Mouse (Mus musculus) liver, embryonic 12.5 days (tissue): ENCODE measurements around the gene Kif1c. TPM values are rescaled to one million over a fixed set of nuclear protein-coding genes. Genes with fewer than 3 reads are reported as not detected.

Experiments used
- ATAC-seq: fragments of 200-750 bp; cut with Nextera tagmentation; 2 replicates; pipeline ENCODE4 v1.8.0; 2017; ENCODE audit warnings: moderate number of reproducible peaks, mild to moderate bottlenecking, moderate library complexity
- H3K27ac ChIP-seq: fragments of 300-500 bp; sonication (generic); 2 replicates; pipeline ENCODE4 v1.5.1; 2016; ENCODE audit warnings: mild to moderate bottlenecking
- H3K27me3 ChIP-seq: fragments of 300-500 bp; sonication (generic); replicated peaks from 2 replicates; pipeline ENCODE4 v1.6.1; 2016; ENCODE audit warnings: mild to moderate bottlenecking, moderate library complexity
- H3K36me3 ChIP-seq: fragments of 300-500 bp; sonication (generic); 2 replicates; pipeline ENCODE4 v1.6.1; 2016; ENCODE audit warnings: mild to moderate bottlenecking, moderate library complexity
- H3K4me1 ChIP-seq: fragments of 300-500 bp; sonication (generic); 2 replicates; pipeline ENCODE4 v1.6.1; 2016
- H3K4me2 ChIP-seq: fragments of 300-500 bp; sonication (generic); 2 replicates; pipeline ENCODE4 v1.6.1; 2016; ENCODE audit warnings: mild to moderate bottlenecking, moderate library complexity
- H3K4me3 ChIP-seq: fragments of 300-500 bp; sonication (generic); 2 replicates; pipeline ENCODE4 v1.5.1; 2016; ENCODE audit warnings: mild to moderate bottlenecking, moderate library complexity
- H3K9ac ChIP-seq: fragments of 300-500 bp; sonication (generic); 2 replicates; pipeline ENCODE4 v1.6.1; 2016; ENCODE audit warnings: mild to moderate bottlenecking, moderate library complexity
- H3K9me3 ChIP-seq: fragments of 300-500 bp; sonication (generic); replicated peaks from 2 replicates; pipeline ENCODE4 v1.6.1; 2016; ENCODE audit warnings: mild to moderate bottlenecking, moderate library complexity
- WGBS: fragments of 180-500 bp; shearing (Covaris S2); methylation state at CpG from one replicate; pipeline ENCODE4 v1.1.7; 2016; ENCODE audit not compliant: insufficient replicate concordance; 5-methylcytosine and 5-hydroxymethylcytosine counted together
- polyA plus RNA-seq: library from polyadenylated mRNA; unstranded; fragments of >200 nt; fragmentation: Nextera tagmentation; extraction: Ambion mirVana; gene quantifications from 2 replicates; pipeline ENCODE4 v1.2.1, GENCODE M21; 2016

The Kif1c gene
- polyA plus RNA-seq, 1 experiment from 2014 or later: 1.1 TPM

GRCm38 (mm10) chr11:70730427-70731038 lies 30.2 kb downstream of the Kif1c start:
- Histone ChIP-seq H3K9ac (no peak overlapping the region), H3K4me2 (no peak overlapping the region), H3K27ac (no peak overlapping the region), H3K9me3 (no peaks in the 10 kb centered on the region), H3K36me3 (peaks cover 33% of the 10 kb centered on the region), H3K27me3 (peaks cover 28% of the 10 kb centered on the region), H3K4me3 (no peak overlapping the region), H3K4me1 (no peaks in the 10 kb centered on the region)
- ATAC-seq: peak; percentile 50; the same call in 1 of the 2 replicates
- 66% methylated on average over 9 of the region's 9 CpGs for WGBS

GRCm38 (mm10) chr11:70731178-70731577 lies 30.8 kb downstream of the Kif1c start:
- Histone ChIP-seq H3K4me3 (no peak overlapping the region), H3K9me3 (no peaks in the 10 kb centered on the region), H3K9ac (no peak overlapping the region), H3K27me3 (peaks cover 24% of the 10 kb centered on the region), H3K27ac (no peak overlapping the region), H3K4me2 (no peak overlapping the region), H3K4me1 (no peaks in the 10 kb centered on the region), H3K36me3 (peaks cover 27% of the 10 kb centered on the region)
- WGBS: 64% methylated on average over 5 of the region's 5 CpGs
- ATAC-seq: no peak

GRCm38 (mm10) chr11:70733256-70733655 lies 32.9 kb downstream of the Kif1c start:
- Histone ChIP-seq H3K4me1 (no peaks in the 10 kb centered on the region), H3K27ac (no peak overlapping the region), H3K4me3 (no peak overlapping the region), H3K36me3 (peaks cover 9% of the 10 kb centered on the region), H3K9ac (no peak overlapping the region), H3K9me3 (no peaks in the 10 kb centered on the region), H3K27me3 (peaks cover 38% of the 10 kb centered on the region), H3K4me2 (no peak overlapping the region)
- WGBS: 44% methylated on average over 5 of the region's 5 CpGs
- ATAC-seq: no peak

- Histone ChIP-seq H3K27me3 (peaks cover 39% of the 10 kb centered on the region), H3K4me2 (no peak overlapping the region)
- ATAC-seq: no peak
Measured at GRCm38 (mm10) chr11:70737749-70738148, 37.4 kb downstream of the Kif1c start.

GRCm38 (mm10) chr11:70741603-70742002 lies 41.3 kb downstream of the Kif1c start:
- Histone ChIP-seq H3K9ac (no peak overlapping the region), H3K27ac (no peak overlapping the region), H3K4me1 (no peaks in the 10 kb centered on the region), H3K9me3 (no peaks in the 10 kb centered on the region), H3K4me2 (no peak overlapping the region), H3K4me3 (no peak overlapping the region), H3K36me3 (no peaks in the 10 kb centered on the region), H3K27me3 (peaks cover 26% of the 10 kb centered on the region)
- no peak for ATAC-seq
- WGBS: 60% methylated on average over 3 of the region's 3 CpGs

More at GRCm38 (mm10) chr11:70737749-70738148, 37.4 kb downstream of the Kif1c start:
- WGBS: 29% methylated on average over 5 of the region's 5 CpGs
- Histone ChIP-seq H3K27ac (no peak overlapping the region), H3K4me1 (no peaks in the 10 kb centered on the region), H3K36me3 (no peaks in the 10 kb centered on the region), H3K4me3 (no peak overlapping the region), H3K9me3 (no peaks in the 10 kb centered on the region), H3K9ac (no peak overlapping the region)

GRCm38 (mm10) chr11:70742117-70742516 lies 41.8 kb downstream of the Kif1c start:
- no peaks in the 10 kb centered on the region for H3K9me3 ChIP-seq
- H3K9ac ChIP-seq: no peak overlapping the region
- no peak overlapping the region for H3K4me3 ChIP-seq
- H3K27me3 ChIP-seq: peaks cover 21% of the 10 kb centered on the region
- WGBS: 77% methylated on average over 7 of the region's 7 CpGs
- no peaks in the 10 kb centered on the region for H3K4me1 ChIP-seq
- H3K36me3 ChIP-seq: no peaks in the 10 kb centered on the region
- ATAC-seq: no peak
- H3K4me2 ChIP-seq: no peak overlapping the region
- no peak overlapping the region for H3K27ac ChIP-seq

GRCm38 (mm10) chr11:70742581-70743459 lies 42.5 kb downstream of the Kif1c start:
- H3K9ac ChIP-seq: no peak overlapping the region
- peaks cover 15% of the 10 kb centered on the region for H3K27me3 ChIP-seq
- H3K4me3 ChIP-seq: no peak overlapping the region
- ATAC-seq: no peak
- no peak overlapping the region for H3K27ac ChIP-seq
- H3K4me1 ChIP-seq: no peaks in the 10 kb centered on the region
- 74% methylated on average over 12 of the region's 12 CpGs for WGBS
- no peak overlapping the region for H3K4me2 ChIP-seq
- H3K36me3 ChIP-seq: no peaks in the 10 kb centered on the region
- no peaks in the 10 kb centered on the region for H3K9me3 ChIP-seq

- no peak for ATAC-seq
- 52% methylated on average over 7 of the region's 7 CpGs for WGBS
Measured at GRCm38 (mm10) chr11:70745636-70746035, 45.3 kb downstream of the Kif1c start.

GRCm38 (mm10) chr11:70747876-70748545 lies 47.7 kb downstream of the Kif1c start:
- Histone ChIP-seq H3K4me2 (no peak overlapping the region), H3K4me1 (peaks cover 5% of the 10 kb centered on the region), H3K9ac (no peak overlapping the region), H3K4me3 (no peak overlapping the region), H3K9me3 (0 out of 2 replicates have a peak, but pooled peaks cover 3% of the 10 kb centered on the region), H3K27ac (no peak overlapping the region), H3K36me3 (no peaks in the 10 kb centered on the region), H3K27me3 (peaks cover 3% of the 10 kb centered on the region; the same call in 1 of the 2 replicates)
- no peak for ATAC-seq
- 64% methylated on average over 4 of the region's 4 CpGs for WGBS

More at GRCm38 (mm10) chr11:70745636-70746035, 45.3 kb downstream of the Kif1c start:
- H3K9ac ChIP-seq: no peak overlapping the region
- no peaks in the 10 kb centered on the region for H3K4me1 ChIP-seq
- no peak overlapping the region for H3K4me3 ChIP-seq
- H3K9me3 ChIP-seq: 0 out of 2 replicates have a peak, but pooled peaks cover 3% of the 10 kb centered on the region
- H3K4me2 ChIP-seq: no peak overlapping the region
- no peak overlapping the region for H3K27ac ChIP-seq
- no peaks in the 10 kb centered on the region for H3K36me3 ChIP-seq
- H3K27me3 ChIP-seq: peaks cover 3% of the 10 kb centered on the region; the same call in 1 of the 2 replicates

- 0 out of 2 replicates have a peak, but pooled peaks cover 3% of the 10 kb centered on the region for H3K9me3 ChIP-seq
- H3K9ac ChIP-seq: no peak overlapping the region
- peaks cover 5% of the 10 kb centered on the region; the same call in 1 of the 2 replicates for H3K27me3 ChIP-seq
- WGBS: 50% methylated on average over 4 of the region's 4 CpGs
- H3K4me1 ChIP-seq: peaks cover 5% of the 10 kb centered on the region
- no peak overlapping the region for H3K4me2 ChIP-seq
- H3K4me3 ChIP-seq: no peak overlapping the region
- ATAC-seq: no peak
- H3K36me3 ChIP-seq: no peaks in the 10 kb centered on the region
- no peak overlapping the region for H3K27ac ChIP-seq
Measured at GRCm38 (mm10) chr11:70752337-70753017, 52.1 kb downstream of the Kif1c start.

- WGBS: 79% methylated on average over 10 of the region's 10 CpGs
- no peak overlapping the region for H3K4me2 ChIP-seq
- no peak overlapping the region for H3K27ac ChIP-seq
- peaks cover 5% of the 10 kb centered on the region; the same call in 1 of the 2 replicates for H3K27me3 ChIP-seq
- no peaks in the 10 kb centered on the region for H3K36me3 ChIP-seq
- peaks cover 5% of the 10 kb centered on the region for H3K4me1 ChIP-seq
- ATAC-seq: no peak
- 0 out of 2 replicates have a peak, but pooled peaks cover 3% of the 10 kb centered on the region for H3K9me3 ChIP-seq
- H3K9ac ChIP-seq: no peak overlapping the region
- no peak overlapping the region for H3K4me3 ChIP-seq
Measured at GRCm38 (mm10) chr11:70753146-70753545, 52.8 kb downstream of the Kif1c start.
